ENCODE assay signal across 8 mouse cellular contexts in genomic region chr6:92944048-92944685, GRCm38 (mm10). TPM values are rescaled to one million over a fixed set of nuclear protein-coding genes. Genes with fewer than 3 reads are reported as not detected.
A peak's percentile ranks its signal among the peaks of the same experiment; 100 is the strongest.
DNase-seq lines count a peak whose midpoint lies in the region; ATAC-seq and TF ChIP-seq lines count a peak whose summit lies in the region.

No protein-coding gene starts in this region.

- TF ChIP-seq CTCF in E14TG2a.4 (conservative IDR thresholded peaks at IDR 0.05; ENCODE audit: low read length), result no peak

- peak overlapping the region; percentile 84 for H3K4me3 ChIP-seq in E14TG2a.4 (replicated peaks; ENCODE audit: low read length)
- H3K4me3 ChIP-seq in heart, embryonic 15.5 days, result peak overlapping the region; percentile 73
- H3K4me3 ChIP-seq in liver, embryonic 15.5 days (replicated peaks), result no peak overlapping the region

- peak overlapping the region; percentile 78 for H3K9ac ChIP-seq in heart, embryonic 15.5 days
- H3K9ac ChIP-seq in liver, embryonic 15.5 days, result no peak overlapping the region

- no peaks in the 10 kb centered on the region for H3K36me3 ChIP-seq in E14TG2a.4 (ENCODE audit: insufficient read depth, low read length)
- peaks cover 2% of the 10 kb centered on the region; the same call in 1 of the 2 replicates for H3K36me3 ChIP-seq in heart, embryonic 15.5 days
- no peaks in the 10 kb centered on the region for H3K36me3 ChIP-seq in liver, embryonic 15.5 days (replicated peaks)

- H3K9me3 ChIP-seq in E14TG2a.4 (ENCODE audit: low read length), result peaks cover 6% of the 10 kb centered on the region
- no peaks in the 10 kb centered on the region for H3K9me3 ChIP-seq in heart, embryonic 15.5 days (replicated peaks)
- H3K9me3 ChIP-seq in liver, embryonic 15.5 days (replicated peaks), result no peaks in the 10 kb centered on the region

- peak overlapping the region; percentile 69 for H3K4me2 ChIP-seq in heart, embryonic 15.5 days
- H3K4me2 ChIP-seq in liver, embryonic 15.5 days, result peak overlapping the region; percentile 58

- H3K27ac ChIP-seq in heart, embryonic 15.5 days, result peak overlapping the region; percentile 97
- H3K27ac ChIP-seq in liver, embryonic 15.5 days (replicated peaks), result no peak overlapping the region

- 10% methylated on average over 14 of the region's 14 CpGs for WGBS in heart, embryonic 15.5 days
- WGBS in liver, embryonic 15.5 days (ENCODE audit: insufficient replicate concordance), result 6% methylated on average over 14 of the region's 14 CpGs

- peaks cover 52% of the 10 kb centered on the region for H3K4me1 ChIP-seq in E14TG2a.4 (replicated peaks; ENCODE audit: low read depth, low read length)
- H3K4me1 ChIP-seq in heart, embryonic 15.5 days (replicated peaks), result peaks cover 12% of the 10 kb centered on the region
- H3K4me1 ChIP-seq in liver, embryonic 15.5 days (replicated peaks), result no peaks in the 10 kb centered on the region

- DNase-seq in embryo, embryonic 10 days (ENCODE audit: low spot score), result peak; percentile 42
- no peak for DNase-seq in Muller cell, postnatal 12 days (ENCODE audit: inconsistent ontology term)
- no peak for DNase-seq in right cerebral cortex, adult 2 months (ENCODE audit: low spot score in 2 of 2)
- no peak for DNase-seq in urinary bladder, postnatal 36 days (ENCODE audit: low spot score in 2 of 2)

- no peak for ATAC-seq in heart, embryonic 15.5 days (replicated peaks; ENCODE audit: insufficient number of reproducible peaks, insufficient read depth, low FRiP score, low read depth)
- ATAC-seq in liver, embryonic 15.5 days (ENCODE audit: insufficient read depth), result no peak
- ATAC-seq in megakaryocyte, adult 5-6 weeks (ENCODE audit: poor library complexity, severe bottlenecking), result no peak

- H3K27me3 ChIP-seq in E14TG2a.4 (ENCODE audit: insufficient read depth, low read length), result peaks cover 46% of the 10 kb centered on the region
- H3K27me3 ChIP-seq in heart, embryonic 15.5 days, result peaks cover 3% of the 10 kb centered on the region; the same call in 1 of the 2 replicates
- peaks cover 68% of the 10 kb centered on the region for H3K27me3 ChIP-seq in liver, embryonic 15.5 days

RNA-seq across cellular contexts. Expression of gene Adamts9, which starts 0.9 kb away (rescaled TPM):
- polyA plus RNA-seq in heart, embryonic 15.5 days (2015; fragmentation: Nextera tagmentation; extraction: Ambion mirVana), result 6.5 and 7.4 TPM in 2 replicates
- 0.81 and 1.3 TPM in 2 replicates for polyA plus RNA-seq in liver, embryonic 15.5 days (2015; fragmentation: Nextera tagmentation; extraction: Ambion mirVana)
- total RNA-seq in megakaryocyte, adult 5-6 weeks (2015), result not detected in 2 replicates
- 0.16 and 0.44 TPM in 2 replicates for total RNA-seq in megakaryocyte, adult 5-6 weeks (2017)
